Mouse (Mus musculus) cerebellum, postnatal 25 days (tissue): ENCODE results near the gene Pigl.
A peak's percentile ranks its signal among the peaks of the same experiment; 100 is the strongest.

Experiments
- DNase-seq, 2 experiments: peaks; one replicate each; pipeline ENCODE4 v3.0.0; 2021; ENCODE audit warnings: mixed read lengths in 2 of 2

Gene Pigl

GRCm38 (mm10) chr11:62560463-62561016 lies 102.3 kb downstream of the Pigl start:
- peak; percentile 25 to 39 for DNase-seq

GRCm38 (mm10) chr11:62563590-62563989 lies 105.3 kb downstream of the Pigl start:
- no peak for DNase-seq
